Mouse (Mus musculus): ENCODE data around the gene Aoc2. TPM values are rescaled to one million over a fixed set of nuclear protein-coding genes. Genes with fewer than 3 reads are reported as not detected.

The Aoc2 gene
- total RNA-seq (2023): 24.1 TPM

DNA sequence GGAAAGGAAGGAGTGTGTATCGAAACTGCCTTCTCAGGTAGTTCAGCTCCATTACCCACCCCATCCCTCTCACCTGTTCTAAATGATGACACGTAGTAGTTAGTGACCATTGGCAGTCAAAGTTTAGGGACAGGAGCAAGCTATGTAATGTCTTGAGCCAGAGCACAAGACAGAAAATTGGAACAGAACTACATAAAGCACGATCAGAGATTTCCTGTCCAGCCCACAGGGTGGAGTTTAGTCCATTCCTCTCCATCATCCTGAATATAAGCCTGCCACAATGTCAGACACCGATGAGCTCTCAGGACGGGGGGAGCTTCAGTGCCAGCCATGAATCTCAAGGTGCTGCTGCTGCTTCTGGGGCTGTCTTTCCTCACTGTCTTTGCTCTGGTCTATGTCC, at the start of gene Aoc2:
TSS of gene Aoc2 (plus strand) at position 301 of the 400 bp plus-strand sequence.

DNA sequence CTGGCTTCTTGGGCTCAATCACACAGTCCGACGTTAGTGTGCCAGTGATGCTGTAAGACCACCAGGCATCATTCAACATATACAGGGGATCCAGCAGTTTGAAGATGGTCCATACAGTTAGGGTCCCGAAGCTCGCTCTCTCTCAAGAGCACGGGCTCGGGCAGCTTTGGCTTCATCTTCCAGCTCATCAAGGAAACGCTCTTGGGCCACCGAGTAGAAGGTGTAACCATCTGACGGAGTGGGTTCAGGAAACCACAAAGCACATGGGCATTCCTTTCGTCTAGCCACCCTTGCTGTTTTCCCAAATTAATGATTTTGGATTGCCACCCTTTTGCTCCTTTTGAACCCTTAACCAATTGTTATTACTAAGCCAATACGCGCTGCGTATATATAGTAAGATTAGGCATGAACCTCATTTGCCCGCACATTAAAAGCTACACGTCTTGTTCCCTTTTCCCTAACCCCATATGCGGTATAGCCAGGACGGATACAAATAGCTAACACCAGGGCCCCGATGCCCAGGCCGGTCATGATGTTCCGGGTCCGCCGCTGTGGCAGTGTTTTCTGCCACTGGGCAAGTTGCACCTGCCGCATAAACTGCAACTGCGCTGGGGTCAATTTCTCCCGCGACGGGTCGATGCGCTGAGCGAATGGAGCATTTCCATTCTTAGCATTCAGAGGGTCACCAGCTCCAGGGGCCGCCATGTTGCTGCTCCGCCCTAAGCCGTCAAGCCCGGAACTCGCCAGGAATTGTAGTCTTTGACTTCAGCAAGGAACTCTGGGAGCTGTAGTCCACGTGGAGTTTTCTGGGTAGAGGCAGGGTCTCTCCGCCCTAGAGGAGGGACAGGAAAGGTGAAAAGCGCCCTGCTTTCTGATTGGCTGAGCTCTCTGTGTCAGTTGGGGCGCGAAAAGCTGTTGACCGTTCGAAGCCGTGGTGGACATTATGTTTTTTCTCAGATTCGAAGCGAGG, 46.4 kb upstream of the Aoc2 start, which contains the start of the genes Cntd1 and Coa3:
TSS of gene Cntd1 (plus strand) at position 790 of the 970 bp plus-strand sequence.
TSS of gene Coa3 (minus strand) at position 892 of the 970 bp plus-strand sequence.

DNA sequence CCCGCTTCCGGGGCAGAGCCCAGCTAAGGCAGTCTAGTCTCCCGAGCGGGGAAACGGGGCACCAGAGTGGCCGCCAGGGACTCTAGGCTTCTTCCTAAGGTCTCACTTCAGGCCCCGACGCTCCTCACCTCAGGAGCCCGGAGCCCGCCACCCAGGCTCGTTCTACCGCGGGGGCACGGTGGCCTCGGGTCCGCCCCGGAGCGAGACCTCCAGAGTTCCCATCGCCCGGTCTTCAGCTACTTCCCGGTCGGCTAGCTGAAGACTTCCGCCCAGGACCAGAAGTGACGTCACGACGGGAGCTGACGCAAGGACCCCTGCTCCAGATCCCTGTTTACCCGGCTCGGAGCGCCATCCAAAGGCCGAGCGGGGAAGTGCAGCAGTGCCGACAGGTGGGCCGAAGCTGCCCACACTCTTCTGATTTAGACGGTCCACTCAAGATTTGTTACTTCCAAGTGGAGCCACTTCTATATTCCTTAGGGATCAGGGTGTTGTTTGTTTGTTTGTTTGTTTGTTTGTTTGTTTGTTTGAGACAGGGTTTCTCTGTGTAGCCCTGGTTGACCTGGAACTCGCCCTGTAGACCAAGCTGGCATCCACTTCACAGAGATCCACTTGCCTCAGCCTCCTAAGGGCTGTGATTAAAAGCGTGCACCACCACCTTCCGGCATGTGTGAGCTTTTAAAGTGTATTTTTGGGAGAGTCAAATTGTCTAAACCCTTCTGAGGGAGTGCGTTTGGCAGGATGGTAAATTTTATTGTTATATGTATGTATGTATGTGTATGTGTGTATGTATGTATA, 22.7 kb upstream of the Aoc2 start, which contains the start of gene Becn1:
TSS of gene Becn1 (minus strand) at position 283 of the 795 bp plus-strand sequence.

DNA sequence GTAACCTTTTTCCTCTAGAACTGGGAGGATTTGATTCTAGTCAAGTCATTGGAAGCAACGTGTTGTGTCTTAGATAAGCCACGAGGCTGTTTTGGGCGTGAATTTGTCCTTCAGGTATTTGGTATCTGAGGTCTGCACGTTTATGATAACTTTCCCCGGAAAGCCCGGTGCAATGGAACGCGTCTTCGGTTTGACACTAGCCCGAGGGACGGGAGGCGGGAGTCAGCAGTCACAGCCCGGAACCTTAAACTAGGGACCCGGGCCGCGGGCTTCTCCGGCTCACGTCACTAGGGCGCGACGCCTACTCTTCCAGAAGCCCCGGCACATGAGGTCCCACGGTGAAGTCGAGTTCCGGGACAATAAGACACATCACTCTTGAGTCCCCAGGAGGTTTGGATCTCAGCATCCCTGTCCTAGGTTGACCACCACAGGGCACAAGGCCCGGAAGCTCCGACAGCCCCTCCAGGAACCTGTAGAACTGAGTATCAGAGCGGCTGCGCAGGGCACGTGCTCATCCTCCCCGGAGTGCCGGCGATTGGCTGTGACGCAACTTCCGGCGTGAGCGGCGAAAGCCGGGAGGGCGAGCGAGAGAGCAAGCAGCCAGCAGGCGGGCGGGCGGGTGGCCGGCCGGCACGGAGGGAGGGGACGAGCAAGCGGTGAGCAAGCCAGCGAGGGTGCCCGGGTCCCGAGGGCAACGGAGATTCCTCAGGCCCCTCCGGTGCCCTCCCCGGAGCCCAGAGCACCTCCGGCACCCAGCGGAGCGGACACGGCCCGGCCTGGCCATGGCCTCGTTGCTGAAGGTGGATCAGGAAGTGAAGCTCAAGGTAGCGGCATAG, 9.0 kb upstream of the Aoc2 start, which contains the start of gene Psme3:
TSS of gene Psme3 (plus strand) at position 549 of the 836 bp plus-strand sequence.

DNA sequence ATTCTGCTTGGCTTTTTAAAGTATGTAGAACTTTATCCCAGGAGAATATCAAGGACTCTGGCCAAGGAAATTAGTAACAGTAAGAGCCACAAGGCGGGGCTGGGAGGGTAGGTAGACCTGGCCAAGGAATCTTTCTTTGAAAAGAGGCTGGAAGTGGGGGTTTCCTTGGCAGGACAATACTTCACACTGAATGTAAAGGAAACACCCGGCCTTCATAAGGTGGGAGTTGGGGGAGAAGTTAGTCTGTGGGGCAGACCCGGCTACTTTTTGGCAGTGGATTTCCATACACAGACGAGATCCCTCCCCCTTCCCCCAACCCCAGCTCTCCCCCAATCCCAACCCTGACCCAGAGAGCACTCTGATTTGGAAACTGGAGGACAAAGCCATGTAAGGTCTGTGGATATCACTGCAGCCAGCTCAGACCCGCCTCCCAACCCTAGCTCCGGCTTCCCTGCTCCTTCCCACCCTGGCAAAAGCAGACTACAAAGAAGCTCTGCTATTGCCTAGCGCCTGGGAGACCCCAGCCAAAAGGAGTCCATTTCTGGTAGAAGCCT, 5.6 kb downstream of the Aoc2 start, which contains the start of gene Aoc3:
TSS of gene Aoc3 (plus strand) at position 235 of the 554 bp plus-strand sequence.

DNA sequence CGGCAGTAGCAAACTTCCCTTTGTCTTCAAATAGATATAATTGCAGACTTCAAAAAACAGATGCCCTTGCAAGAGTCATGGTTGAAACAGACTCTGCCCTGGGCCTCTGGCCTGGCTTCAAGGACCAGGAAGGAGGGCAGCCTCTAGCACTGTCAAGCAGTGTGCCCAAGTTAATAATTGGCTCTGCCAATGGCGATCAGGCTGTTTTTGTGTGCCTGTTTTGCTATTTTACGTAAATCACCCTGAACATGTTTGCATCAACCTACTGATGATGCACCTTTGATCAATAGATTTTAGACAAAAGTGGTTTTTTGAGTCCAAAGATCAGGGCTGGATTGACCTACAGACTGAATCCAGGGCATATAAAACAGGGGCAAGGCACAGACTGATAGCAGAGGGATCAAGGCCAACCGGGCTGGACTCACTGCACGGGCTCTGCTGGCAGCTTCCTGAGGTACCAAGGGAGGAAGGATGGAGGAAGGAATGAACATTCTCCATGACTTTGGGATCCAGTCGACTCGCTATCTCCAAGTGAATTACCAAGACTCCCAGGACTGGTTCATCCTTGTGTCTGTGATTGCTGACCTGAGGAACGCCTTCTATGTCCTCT, 42.6 kb downstream of the Aoc2 start, which contains the start of gene G6pc:
TSS of gene G6pc (plus strand) at position 236 of the 610 bp plus-strand sequence.

Other genes with a start within 250 kb of the Aoc2 start
- gene Hsd17b1, start 246.7 kb upstream of the Aoc2 start, total RNA-seq (2023): 1.3 TPM
- 12.5 TPM for gene Coasy, start 242.5 kb upstream of the Aoc2 start, total RNA-seq (2023)
- 43.0 TPM for gene Mlx, start 237.8 kb upstream of the Aoc2 start, total RNA-seq (2023)
- 3.8 TPM for gene Psmc3ip, start 229.6 kb upstream of the Aoc2 start, total RNA-seq (2023)
- 78.7 TPM for gene Retreg3, start 205.2 kb upstream of the Aoc2 start, total RNA-seq (2023)
- gene Tubg1, start 205.1 kb upstream of the Aoc2 start, total RNA-seq (2023): 14.5 TPM
- 2.5 TPM for gene Tubg2, start 169.2 kb upstream of the Aoc2 start, total RNA-seq (2023)
- gene Cntnap1, start 154.5 kb upstream of the Aoc2 start, total RNA-seq (2023): not detected
- 0.28 TPM for gene Plekhh3, start 153.7 kb upstream of the Aoc2 start, total RNA-seq (2023)
- not detected for gene Ccr10, start 149.6 kb upstream of the Aoc2 start, total RNA-seq (2023)
- 89.3 TPM for gene Ezh1, start 98.6 kb upstream of the Aoc2 start, total RNA-seq (2023)
- gene Ramp2, start 79.0 kb upstream of the Aoc2 start, total RNA-seq (2023): 0.40 TPM
- 71.7 TPM for gene Vps25, start 71.4 kb upstream of the Aoc2 start, total RNA-seq (2023)
- gene Wnk4, start 64.5 kb upstream of the Aoc2 start, total RNA-seq (2023): 2.8 TPM
- not detected for gene Cntd1, start 46.1 kb upstream of the Aoc2 start, total RNA-seq (2023)
- 35.6 TPM for gene Coa3, start 45.9 kb upstream of the Aoc2 start, total RNA-seq (2023)
- gene Becn1, start 22.8 kb upstream of the Aoc2 start, total RNA-seq (2023): 196 TPM
- 118 TPM for gene Psme3, start 8.8 kb upstream of the Aoc2 start, total RNA-seq (2023)
- gene Aoc3, start 5.5 kb downstream of the Aoc2 start, total RNA-seq (2023): 1.2 TPM
- gene G6pc, start 42.5 kb downstream of the Aoc2 start, total RNA-seq (2023): not detected
- 23.4 TPM for gene Aarsd1, start 92.6 kb downstream of the Aoc2 start, total RNA-seq (2023)
- gene Gm27029, start 99.7 kb downstream of the Aoc2 start, total RNA-seq (2023): 2.0 TPM
- 23.9 TPM for gene Rundc1, start 100.0 kb downstream of the Aoc2 start, total RNA-seq (2023)
- 7.1 TPM for gene Ptges3l, start 100.3 kb downstream of the Aoc2 start, total RNA-seq (2023)
- 134 TPM for gene Rpl27, start 117.2 kb downstream of the Aoc2 start, total RNA-seq (2023)
- gene Ifi35, start 123.3 kb downstream of the Aoc2 start, total RNA-seq (2023): 60.5 TPM
- gene Rnd2, start 139.9 kb downstream of the Aoc2 start, total RNA-seq (2023): not detected
- gene Vat1, start 141.2 kb downstream of the Aoc2 start, total RNA-seq (2023): 15.0 TPM
- gene Brca1, start 226.9 kb downstream of the Aoc2 start, total RNA-seq (2023): 2.5 TPM
- gene Nbr1, start 227.1 kb downstream of the Aoc2 start, total RNA-seq (2023): 132 TPM